Comparison of ENCODE assay signal across 8 mouse cellular contexts in the genomic region with DNA sequence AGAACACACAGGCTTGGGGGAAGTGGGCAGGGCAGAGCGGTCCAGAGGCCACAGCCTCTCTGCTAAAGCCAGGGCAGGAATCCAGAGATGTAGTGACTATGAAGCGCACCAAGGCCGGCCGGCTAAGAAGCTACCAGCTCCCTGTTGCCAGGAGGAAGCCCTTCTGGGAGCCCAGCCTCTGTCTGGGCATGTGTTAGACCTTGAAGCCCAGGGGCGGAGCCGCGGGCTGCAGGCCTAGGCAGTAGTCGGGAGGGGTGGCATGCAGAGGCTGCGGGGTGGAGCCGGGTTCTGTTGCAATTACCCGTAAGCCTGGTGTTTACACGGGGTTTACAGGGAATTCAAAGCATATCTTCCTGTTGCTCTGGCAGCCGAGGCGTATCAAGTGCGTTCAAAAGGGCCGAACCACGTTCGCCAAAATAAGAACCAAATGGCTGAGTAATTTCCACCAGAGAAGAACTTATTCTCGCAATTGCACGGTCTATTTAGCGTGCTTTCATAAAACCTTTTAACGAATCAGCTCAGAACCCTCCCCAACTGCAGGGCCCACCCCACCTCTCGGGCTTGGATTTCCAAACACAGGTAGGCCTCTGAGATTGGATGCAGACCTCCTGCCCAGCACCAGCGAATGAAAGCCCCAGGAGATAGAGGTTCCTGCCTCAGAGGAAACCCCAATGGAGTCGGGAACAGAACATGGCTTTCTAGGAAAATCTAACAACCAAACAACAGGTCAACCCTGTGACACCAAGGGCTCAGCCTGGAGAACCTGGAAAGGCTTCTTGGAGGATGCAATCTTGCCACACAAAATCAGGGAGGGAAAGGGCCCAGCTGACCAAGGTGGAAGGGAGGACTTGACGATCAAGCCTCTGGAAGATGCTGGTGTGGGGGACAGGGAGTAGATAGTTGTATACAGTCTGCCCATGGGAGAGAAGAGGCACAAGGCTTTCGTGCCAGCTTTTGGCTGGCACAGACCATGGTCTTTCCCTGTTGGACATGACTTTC.
DNase-seq lines count a peak whose midpoint lies in the region; ATAC-seq lines count a peak whose summit lies in the region.

No protein-coding gene starts in this region.

- no peak overlapping the region for H3K4me3 ChIP-seq in heart, embryonic 14.5 days (ENCODE audit: control insufficient read depth in 1 of 2, insufficient read depth in 1 of 2, low read depth in 1 of 2, low read length in 2 of 2)
- H3K4me3 ChIP-seq in embryonic facial prominence, embryonic 15.5 days (replicated peaks), result no peak overlapping the region

- peaks cover 0 to 10% of the 10 kb centered on the region in 2 experiments; a peak in 2 of 4 replicates for H3K4me1 ChIP-seq in heart, embryonic 14.5 days (ENCODE audit: control insufficient read depth in 2 of 2, insufficient read depth in 2 of 2, low read length in 2 of 2)
- H3K4me1 ChIP-seq in embryonic facial prominence, embryonic 15.5 days, result peaks cover 24% of the 10 kb centered on the region

- ATAC-seq in heart, embryonic 14.5 days (ENCODE audit: insufficient number of reproducible peaks, insufficient read depth, low FRiP score, low read depth), result no peak
- ATAC-seq in embryonic facial prominence, embryonic 15.5 days (ENCODE audit: insufficient number of reproducible peaks, low FRiP score, low TSS enrichment, low read depth), result peak; percentile 83
- ATAC-seq in erythroid progenitor cell, adult 5-6 weeks (replicated peaks; ENCODE audit: low FRiP score, poor library complexity, severe bottlenecking), result no peak

- no peak for DNase-seq in heart, adult 8-10 months (ENCODE audit: low spot score)
- DNase-seq in kidney, postnatal 10 days, result peak; percentile 65
- peak; percentile 77 for DNase-seq in lung, postnatal 25 days (ENCODE audit: low spot score)
- DNase-seq in urinary bladder, postnatal 25 days (ENCODE audit: low spot score), result peak; percentile 62
- no peak for DNase-seq in spleen, postnatal 10 days (ENCODE audit: low spot score in 2 of 2)

- H3K9ac ChIP-seq in heart, embryonic 14.5 days (ENCODE audit: low read length), result no peak overlapping the region
- no peak overlapping the region for H3K9ac ChIP-seq in embryonic facial prominence, embryonic 15.5 days

- no peaks in the 10 kb centered on the region; the same call in 1 of the 2 replicates for H3K27me3 ChIP-seq in heart, embryonic 14.5 days (ENCODE audit: control insufficient read depth, insufficient read depth, low read length)
- H3K27me3 ChIP-seq in embryonic facial prominence, embryonic 15.5 days, result no peaks in the 10 kb centered on the region; the same call in 1 of the 2 replicates

- no peaks in the 10 kb centered on the region for H3K9me3 ChIP-seq in heart, embryonic 14.5 days (ENCODE audit: control insufficient read depth, low read length)
- H3K9me3 ChIP-seq in embryonic facial prominence, embryonic 15.5 days (replicated peaks), result no peaks in the 10 kb centered on the region

- no peak overlapping the region for H3K27ac ChIP-seq in heart, embryonic 14.5 days (replicated peaks in 1 of 2; ENCODE audit: control insufficient read depth in 1 of 2, insufficient read depth in 1 of 2, low read depth in 2 of 2, low read length in 2 of 2)
- peak overlapping the region; percentile 65 for H3K27ac ChIP-seq in embryonic facial prominence, embryonic 15.5 days (replicated peaks)

- H3K36me3 ChIP-seq in heart, embryonic 14.5 days (ENCODE audit: control insufficient read depth, insufficient read depth, low read length), result no peaks in the 10 kb centered on the region
- no peaks in the 10 kb centered on the region for H3K36me3 ChIP-seq in embryonic facial prominence, embryonic 15.5 days

- WGBS in heart, embryonic 14.5 days, result 46% methylated on average over 27 of the region's 27 CpGs
- WGBS in embryonic facial prominence, embryonic 15.5 days, result 18% methylated on average over 27 of the region's 27 CpGs

- H3K4me2 ChIP-seq in heart, embryonic 14.5 days (ENCODE audit: low read length), result peak overlapping the region; percentile 18; the same call in 1 of the 2 replicates
- H3K4me2 ChIP-seq in embryonic facial prominence, embryonic 15.5 days (replicated peaks), result peak overlapping the region; percentile 36; the same call in 1 of the 2 replicates

Comparison
In these comparisons a context has a peak if more than half of its experiments do, and no peak if none do; other contexts are left out.
1. DNase-seq: peak in kidney, postnatal 10 days (single experiment), lung, postnatal 25 days (single experiment) and urinary bladder, postnatal 25 days (single experiment); none in heart, adult 8-10 months (single experiment) and spleen, postnatal 10 days (0 of 2).